Comparison of ENCODE assay signal across 7 mouse cellular contexts in genomic region chrX:74243807-74244206, GRCm38 (mm10). TPM values are rescaled to one million over a fixed set of nuclear protein-coding genes. Genes with fewer than 3 reads are reported as not detected.
DNase-seq lines count a peak whose midpoint lies in the region; ATAC-seq and TF ChIP-seq lines count a peak whose summit lies in the region.

No protein-coding gene starts in this region.

- TF ChIP-seq RAD21 in MEL (IDR thresholded peaks at IDR 0.05; ENCODE audit: low read depth, low read length), result no peak

- WGBS in embryonic facial prominence, embryonic 10.5 days, result 68% methylated on average over 3 of the region's 3 CpGs
- WGBS in hindbrain, embryonic 12.5 days, result 79% methylated on average over 3 of the region's 3 CpGs
- WGBS in lung, postnatal 0 days, result 34% methylated on average over 3 of the region's 3 CpGs

- peak overlapping the region; percentile 58 for H3K4me2 ChIP-seq in hindbrain, embryonic 12.5 days (replicated peaks)
- peak overlapping the region; percentile 51 for H3K4me2 ChIP-seq in lung, postnatal 0 days (replicated peaks; ENCODE audit: low read depth, low read length)

- no peaks in the 10 kb centered on the region for H3K9me3 ChIP-seq in MEL (replicated peaks; ENCODE audit: insufficient read depth, low read length)
- no peaks in the 10 kb centered on the region for H3K9me3 ChIP-seq in embryonic facial prominence, embryonic 10.5 days
- no peaks in the 10 kb centered on the region for H3K9me3 ChIP-seq in hindbrain, embryonic 12.5 days (replicated peaks)
- no peaks in the 10 kb centered on the region for H3K9me3 ChIP-seq in lung, postnatal 0 days (ENCODE audit: low read length)

- intact Hi-C loops in gastrocnemius, postnatal 36 days (cut with DNase I), result loop anchor here (5.0 kb wide), 2 partner anchors 127 to 222 kb away; partner anchors contain the start of gene Irak1

- ATAC-seq in hindbrain, embryonic 12.5 days (ENCODE audit: low FRiP score), result no peak
- peak; percentile 5; the same call in 1 of the 2 replicates for ATAC-seq in lung, postnatal 0 days

- no peak for TF ChIP-seq CTCF in MEL (IDR thresholded peaks at IDR 0.05 in 2 of 3, conservative IDR thresholded peaks at IDR 0.05 in 1 of 3; ENCODE audit: control insufficient read depth in 1 of 3, insufficient read depth in 1 of 3, low read depth in 2 of 3, low read length in 3 of 3, poor library complexity in 1 of 3, severe bottlenecking in 1 of 3)
- no peak for TF ChIP-seq CTCF in lung, postnatal 0 days (IDR thresholded peaks at IDR 0.05)

- peaks cover 18% of the 10 kb centered on the region for H3K79me2 ChIP-seq in MEL (ENCODE audit: control insufficient read depth, insufficient read depth, low read length, poor library complexity)

- H3K27me3 ChIP-seq in MEL (ENCODE audit: control insufficient read depth in 1 of 2, insufficient read depth in 2 of 2, low read length in 2 of 2), result no peaks in the 10 kb centered on the region
- H3K27me3 ChIP-seq in embryonic facial prominence, embryonic 10.5 days (replicated peaks; ENCODE audit: low read depth, poor library complexity, severe bottlenecking), result no peaks in the 10 kb centered on the region
- no peaks in the 10 kb centered on the region for H3K27me3 ChIP-seq in hindbrain, embryonic 12.5 days
- no peaks in the 10 kb centered on the region for H3K27me3 ChIP-seq in lung, postnatal 0 days (replicated peaks; ENCODE audit: insufficient read depth, low read length)

- peak; percentile 91 for DNase-seq in MEL (ENCODE audit: low read depth, low spot score)
- DNase-seq in embryonic facial prominence, embryonic 10.5 days (ENCODE audit: low spot score), result no peak
- peak; percentile 64 for DNase-seq in lung, postnatal 0 days (ENCODE audit: low spot score)
- peak; percentile 52 to 67 for DNase-seq in spleen, adult 18-20 months
- no peak for DNase-seq in gastrocnemius, postnatal 36 days
- no peak for DNase-seq in urinary bladder, postnatal 36 days (ENCODE audit: low spot score in 2 of 2)

- peak in 1 of 2 experiments; percentile 34; a peak in 1 of 4 replicates for TF ChIP-seq POLR2A in MEL (IDR thresholded peaks at IDR 0.05; ENCODE audit: control insufficient read depth in 1 of 2, insufficient read depth in 1 of 2, low read depth in 1 of 2, low read length in 2 of 2, poor library complexity in 1 of 2)

- peaks cover 0 to 10% of the 10 kb centered on the region in 2 experiments; a peak in 1 of 4 replicates for H3K4me1 ChIP-seq in MEL (ENCODE audit: control insufficient read depth in 1 of 2, insufficient read depth in 2 of 2, low read length in 2 of 2)
- H3K4me1 ChIP-seq in embryonic facial prominence, embryonic 10.5 days, result peaks cover 8% of the 10 kb centered on the region
- H3K4me1 ChIP-seq in hindbrain, embryonic 12.5 days, result peaks cover 9% of the 10 kb centered on the region
- H3K4me1 ChIP-seq in lung, postnatal 0 days (ENCODE audit: insufficient read depth, low read depth, low read length), result no peaks in the 10 kb centered on the region

- peaks cover 0 to 12% of the 10 kb centered on the region in 2 experiments; a peak in 3 of 4 replicates for H3K36me3 ChIP-seq in MEL (ENCODE audit: control insufficient read depth in 1 of 2, insufficient read depth in 2 of 2, low read length in 2 of 2)
- H3K36me3 ChIP-seq in embryonic facial prominence, embryonic 10.5 days (replicated peaks), result peaks cover 53% of the 10 kb centered on the region
- H3K36me3 ChIP-seq in hindbrain, embryonic 12.5 days, result peaks cover 43% of the 10 kb centered on the region
- H3K36me3 ChIP-seq in lung, postnatal 0 days (ENCODE audit: insufficient read depth, low read length), result peaks cover 16% of the 10 kb centered on the region; the same call in 1 of the 2 replicates

- peak overlapping the region; percentile 56 for H3K9ac ChIP-seq in MEL (ENCODE audit: control insufficient read depth, low read depth, low read length, poor library complexity, severe bottlenecking)
- peak overlapping the region; percentile 77 for H3K9ac ChIP-seq in hindbrain, embryonic 12.5 days
- H3K9ac ChIP-seq in lung, postnatal 0 days (replicated peaks; ENCODE audit: low read depth), result 0 out of 2 replicates have a peak overlapping the region, but pooled peaks have one; percentile 19

- peak overlapping the region; percentile 97 for H3K27ac ChIP-seq in MEL (ENCODE audit: control insufficient read depth, low read depth, low read length)
- peak overlapping the region; percentile 93 for H3K27ac ChIP-seq in embryonic facial prominence, embryonic 10.5 days (replicated peaks)
- H3K27ac ChIP-seq in hindbrain, embryonic 12.5 days, result peak overlapping the region; percentile 30; the same call in 1 of the 2 replicates
- peak overlapping the region; percentile 92 for H3K27ac ChIP-seq in lung, postnatal 0 days (ENCODE audit: low read length)

- H3K4me3 ChIP-seq in MEL (ENCODE audit: control insufficient read depth in 1 of 2, insufficient read depth in 1 of 2, low read depth in 2 of 2, low read length in 2 of 2), result peak overlapping the region; percentile 0 to 17; a peak in 2 of 4 replicates
- H3K4me3 ChIP-seq in embryonic facial prominence, embryonic 10.5 days, result peak overlapping the region; percentile 70
- peak overlapping the region; percentile 58 for H3K4me3 ChIP-seq in hindbrain, embryonic 12.5 days
- H3K4me3 ChIP-seq in lung, postnatal 0 days (ENCODE audit: low read depth, low read length), result peak overlapping the region; percentile 43

- TF ChIP-seq EP300 in MEL (IDR thresholded peaks at IDR 0.05; ENCODE audit: low read depth in 1 of 2, low read length in 2 of 2), result peak; percentile 26 to 79; a peak in 3 of 4 replicates
- TF ChIP-seq EP300 in lung, postnatal 0 days (IDR thresholded peaks at IDR 0.05), result no peak

TF ChIP-seq in MEL, 35 proteins besides CTCF, POLR2A, EP300 and RAD21 (continues in another document):
- 0 out of 2 replicates have a peak, but pooled peaks have one; percentile 16 for TF ChIP-seq MYB (IDR thresholded peaks at IDR 0.05; ENCODE audit: low read depth, low read length)
- no peak for TF ChIP-seq E2F4 (IDR thresholded peaks at IDR 0.05; ENCODE audit: borderline replicate concordance, low read depth, low read length)
- no peak for TF ChIP-seq POLR2AphosphoS2 (IDR thresholded peaks at IDR 0.05; ENCODE audit: low read length)
- peak; percentile 77 for TF ChIP-seq SIN3A (IDR thresholded peaks at IDR 0.05; ENCODE audit: low read length)
- 0 out of 2 replicates have a peak, but pooled peaks have one; percentile 26 for TF ChIP-seq TBP (IDR thresholded peaks at IDR 0.05; ENCODE audit: low read depth, low read length)
- 0 out of 2 replicates have a peak, but pooled peaks have one; percentile 31 for TF ChIP-seq NELFE (IDR thresholded peaks at IDR 0.05; ENCODE audit: low read depth, low read length)
- TF ChIP-seq MAFK (IDR thresholded peaks at IDR 0.05; ENCODE audit: borderline replicate concordance, low read depth, low read length), result 0 out of 2 replicates have a peak, but pooled peaks have one; percentile 36
- peak; percentile 39; the same call in 1 of the 2 replicates for TF ChIP-seq MAX (IDR thresholded peaks at IDR 0.05; ENCODE audit: low read length)

RNA-seq across cellular contexts. Expression of gene Flna, which starts 5.8 kb away (rescaled TPM):
- 111 and 155 TPM in 2 replicates for total RNA-seq in MEL (2012; rRNA removed)
- polyA plus RNA-seq in MEL (2012; ENCODE audit: insufficient read depth in 1 of 2, insufficient read length in 2 of 2, low read depth in 1 of 2, low replicate concordance in 2 of 2, missing spikeins in 1 of 2), result 100 to 1,000 TPM; 147 to 233 TPM
- 315 and 331 TPM in 2 replicates for polyA plus RNA-seq in embryonic facial prominence, embryonic 10.5 days (2016; fragmentation: Nextera tagmentation; extraction: Ambion mirVana)
- polyA plus RNA-seq in hindbrain, embryonic 12.5 days (2016; fragmentation: Nextera tagmentation; extraction: Ambion mirVana), result 253 and 262 TPM in 2 replicates
- 171 and 179 TPM in 2 replicates for polyA plus RNA-seq in lung, postnatal 0 days (2015; fragmentation: Nextera tagmentation; extraction: Ambion mirVana)
- 10 to 100 TPM; 32.9 to 39.5 TPM for total RNA-seq in gastrocnemius, postnatal 36 days (2021)

RNA-seq across cellular contexts. Expression of gene Emd, which starts 10.7 kb away (rescaled TPM):
- 52.2 and 55.5 TPM in 2 replicates for total RNA-seq in MEL (2012; rRNA removed)
- 100 to 1,000 TPM; 130 to 157 TPM for polyA plus RNA-seq in MEL (2012; ENCODE audit: insufficient read depth in 1 of 2, insufficient read length in 2 of 2, low read depth in 1 of 2, low replicate concordance in 2 of 2, missing spikeins in 1 of 2)
- polyA plus RNA-seq in embryonic facial prominence, embryonic 10.5 days (2016; fragmentation: Nextera tagmentation; extraction: Ambion mirVana), result 25.9 and 27.8 TPM in 2 replicates
- 17.0 and 18.2 TPM in 2 replicates for polyA plus RNA-seq in hindbrain, embryonic 12.5 days (2016; fragmentation: Nextera tagmentation; extraction: Ambion mirVana)
- 16.1 and 18.6 TPM in 2 replicates for polyA plus RNA-seq in lung, postnatal 0 days (2015; fragmentation: Nextera tagmentation; extraction: Ambion mirVana)
- total RNA-seq in gastrocnemius, postnatal 36 days (2021), result 10 to 100 TPM; 18.1 to 20.5 TPM

RNA-seq across cellular contexts. Expression of gene Rpl10, which starts 26.8 kb away (rescaled TPM):
- 3,229 and 3,230 TPM in 2 replicates for total RNA-seq in MEL (2012; rRNA removed)
- polyA plus RNA-seq in MEL (2012; ENCODE audit: insufficient read depth in 1 of 2, insufficient read length in 2 of 2, low read depth in 1 of 2, low replicate concordance in 2 of 2, missing spikeins in 1 of 2), result 100 to 1,000 TPM in 1 of 2 experiments, not detected in 1; 232 TPM
- 846 and 850 TPM in 2 replicates for polyA plus RNA-seq in embryonic facial prominence, embryonic 10.5 days (2016; fragmentation: Nextera tagmentation; extraction: Ambion mirVana)
- 520 and 550 TPM in 2 replicates for polyA plus RNA-seq in hindbrain, embryonic 12.5 days (2016; fragmentation: Nextera tagmentation; extraction: Ambion mirVana)
- polyA plus RNA-seq in lung, postnatal 0 days (2015; fragmentation: Nextera tagmentation; extraction: Ambion mirVana), result 661 and 759 TPM in 2 replicates
- total RNA-seq in gastrocnemius, postnatal 36 days (2021), result 100 to 1,000 TPM; 133 to 141 TPM

RNA-seq across cellular contexts. Expression of gene Taz, which starts 37.9 kb away (rescaled TPM):
- 26.1 and 28.0 TPM in 2 replicates for total RNA-seq in MEL (2012; rRNA removed)
- polyA plus RNA-seq in MEL (2012; ENCODE audit: insufficient read depth in 1 of 2, insufficient read length in 2 of 2, low read depth in 1 of 2, low replicate concordance in 2 of 2, missing spikeins in 1 of 2), result 10 to 100 TPM in 1 of 2 experiments, not detected in 1; 34.1 TPM
- polyA plus RNA-seq in embryonic facial prominence, embryonic 10.5 days (2016; fragmentation: Nextera tagmentation; extraction: Ambion mirVana), result 68.8 and 70.4 TPM in 2 replicates
- polyA plus RNA-seq in hindbrain, embryonic 12.5 days (2016; fragmentation: Nextera tagmentation; extraction: Ambion mirVana), result 80.2 and 85.6 TPM in 2 replicates
- 82.7 and 84.9 TPM in 2 replicates for polyA plus RNA-seq in lung, postnatal 0 days (2015; fragmentation: Nextera tagmentation; extraction: Ambion mirVana)
- total RNA-seq in gastrocnemius, postnatal 36 days (2021), result 10 to 100 TPM; 39.0 to 43.7 TPM

RNA-seq across cellular contexts. Expression of gene Dnase1l1, which starts 38.3 kb away (rescaled TPM):
- 5.0 and 5.6 TPM in 2 replicates for total RNA-seq in MEL (2012; rRNA removed)
- polyA plus RNA-seq in MEL (2012; ENCODE audit: insufficient read depth in 1 of 2, insufficient read length in 2 of 2, low read depth in 1 of 2, low replicate concordance in 2 of 2, missing spikeins in 1 of 2), result 1 to 10 TPM in 1 of 2 experiments, not detected in 1; 9.5 TPM
- polyA plus RNA-seq in embryonic facial prominence, embryonic 10.5 days (2016; fragmentation: Nextera tagmentation; extraction: Ambion mirVana), result 4.2 and 4.7 TPM in 2 replicates
- 6.3 and 6.5 TPM in 2 replicates for polyA plus RNA-seq in hindbrain, embryonic 12.5 days (2016; fragmentation: Nextera tagmentation; extraction: Ambion mirVana)
- 27.7 and 33.0 TPM in 2 replicates for polyA plus RNA-seq in lung, postnatal 0 days (2015; fragmentation: Nextera tagmentation; extraction: Ambion mirVana)
- 100 to 1,000 TPM; 102 to 107 TPM for total RNA-seq in gastrocnemius, postnatal 36 days (2021)

Comparison
In these comparisons a context has a peak if more than half of its experiments do, and no peak if none do; other contexts are left out.
1. DNase-seq: peak in MEL (single experiment), lung, postnatal 0 days (single experiment) and spleen, adult 18-20 months (2 of 2); none in embryonic facial prominence, embryonic 10.5 days (single experiment), gastrocnemius, postnatal 36 days (0 of 2) and urinary bladder, postnatal 36 days (0 of 2).
2. H3K27ac ChIP-seq: peak in every context shown above with its lines; median percentile 97 in MEL; 93 in embryonic facial prominence, embryonic 10.5 days; 92 in lung, postnatal 0 days; 30 in hindbrain, embryonic 12.5 days.
3. H3K4me3 ChIP-seq: peak in every context shown above with its lines; median percentile 70 in embryonic facial prominence, embryonic 10.5 days; 58 in hindbrain, embryonic 12.5 days; 43 in lung, postnatal 0 days; 8 in MEL.
4. H3K9ac ChIP-seq: peak in every context shown above with its lines; median percentile 77 in hindbrain, embryonic 12.5 days; 56 in MEL; 19 in lung, postnatal 0 days.